Mouse (Mus musculus) myocyte (in vitro differentiated cells): ENCODE measurements around the gene A830031A19Rik. TPM values are rescaled to one million over a fixed set of nuclear protein-coding genes. Genes with fewer than 3 reads are reported as not detected.

Experiments used
- H3K27me3 ChIP-seq: one replicate; pipeline ENCODE4 v1.6.1; 2011; ENCODE audit not compliant: control insufficient read depth, insufficient read depth, insufficient read length
- H3K36me3 ChIP-seq: one replicate; pipeline ENCODE4 v1.6.1; 2011; ENCODE audit not compliant: control insufficient read depth, insufficient read depth
- H3K4me2 ChIP-seq: one replicate; pipeline ENCODE4 v1.6.1; 2011; ENCODE audit warnings: low read depth, control low read depth
- H3K4me3 ChIP-seq: one replicate; pipeline ENCODE4 v1.5.1; 2011; ENCODE audit warnings: mild to moderate bottlenecking, control low read depth, moderate library complexity
- H3K79me2 ChIP-seq: one replicate; pipeline ENCODE4 v1.6.1; 2011; ENCODE audit not compliant: control insufficient read depth, insufficient read depth
- H3ac ChIP-seq: one replicate; pipeline ENCODE4 v1.6.1; 2011; ENCODE audit not compliant: control insufficient read depth, insufficient read length
- CEBPB ChIP-seq: IDR thresholded peaks from 2 replicates; pipeline ENCODE4 v1.6.1; 2011; ENCODE audit warnings: mild to moderate bottlenecking, moderate library complexity; ENCODE audit not compliant: poor library complexity, insufficient read depth, severe bottlenecking
- E2F4 ChIP-seq: IDR thresholded peaks from one replicate; pipeline ENCODE4 v1.6.1; 2011; ENCODE audit warnings: mild to moderate bottlenecking, control low read depth, moderate library complexity; ENCODE audit not compliant: insufficient read depth
- MAX ChIP-seq: IDR thresholded peaks from one replicate; pipeline ENCODE4 v1.6.1; 2011; ENCODE audit warnings: low read depth, mild to moderate bottlenecking, control low read depth
- MYOD1 ChIP-seq, 3 experiments: IDR thresholded peaks; one replicate each; pipeline ENCODE4 v1.6.1; 2011; ENCODE audit warnings: control low read depth in 2 of 3, low read depth in 2 of 3, mild to moderate bottlenecking in 2 of 3, moderate library complexity in 1 of 3; ENCODE audit not compliant: insufficient read length in 2 of 3, control insufficient read depth in 1 of 3
- MYOG ChIP-seq, 3 experiments: IDR thresholded peaks; one replicate each; pipeline ENCODE4 v1.6.1; 2011; ENCODE audit warnings: control low read depth in 2 of 3, low read depth in 2 of 3, mild to moderate bottlenecking in 2 of 3; ENCODE audit not compliant: insufficient read length in 2 of 3, control insufficient read depth in 1 of 3, insufficient read depth in 1 of 3
- POLR2A ChIP-seq: IDR thresholded peaks from one replicate; pipeline ENCODE4 v1.6.1; 2011; ENCODE audit warnings: low read depth, mild to moderate bottlenecking, control low read depth, moderate library complexity; ENCODE audit not compliant: insufficient read length
- POLR2AphosphoS2 ChIP-seq: IDR thresholded peaks from one replicate; pipeline ENCODE4 v1.6.1; 2011; ENCODE audit warnings: low read depth, control low read depth; ENCODE audit not compliant: insufficient read length
- REST ChIP-seq: IDR thresholded peaks from one replicate; pipeline ENCODE4 v1.6.1; 2011; ENCODE audit warnings: mild to moderate bottlenecking, control low read depth, moderate library complexity; ENCODE audit not compliant: insufficient read depth, insufficient read length
- SRF ChIP-seq: IDR thresholded peaks from one replicate; pipeline ENCODE4 v1.6.1; 2011; ENCODE audit warnings: low read depth; ENCODE audit not compliant: control insufficient read depth, insufficient read length
- TCF12 ChIP-seq: IDR thresholded peaks from one replicate; pipeline ENCODE4 v1.6.1; 2011; ENCODE audit warnings: mild to moderate bottlenecking, control low read depth; ENCODE audit not compliant: poor library complexity, insufficient read depth, severe bottlenecking
- TCF3 ChIP-seq: IDR thresholded peaks from one replicate; pipeline ENCODE4 v1.6.1; 2011; ENCODE audit warnings: low read depth, control low read depth; ENCODE audit not compliant: insufficient read length
- USF1 ChIP-seq: IDR thresholded peaks from one replicate; pipeline ENCODE4 v1.6.1; 2011; ENCODE audit warnings: low read depth, mild to moderate bottlenecking, control low read depth, moderate library complexity
- polyA plus RNA-seq: library from polyadenylated mRNA; unstranded; fragments of >200 nt; fragmentation: generic; extraction: Trizol; gene quantifications from one replicate; pipeline ENCODE4 v1.2.1, GENCODE M21; 2012; ENCODE audit warnings: missing spikeins

A830031A19Rik gene
- polyA plus RNA-seq, 1 experiment, result not detected

GRCm38 (mm10) chr11:24012301-24012700 lies 62.6 kb downstream of the A830031A19Rik start:
- TF ChIP-seq CEBPB (no peak), REST (no peak), POLR2AphosphoS2 (no peak), MYOG (IDR thresholded peaks at IDR 0.05; ENCODE audit: control insufficient read depth in 1 of 3, insufficient read depth in 1 of 3, insufficient read length in 2 of 3, low read depth in 2 of 3) (no peak), USF1 (no peak)
- Histone ChIP-seq H3K79me2 (no peaks in the 10 kb centered on the region), H3K36me3 (no peaks in the 10 kb centered on the region), H3ac (no peak overlapping the region), H3K27me3 (no peaks in the 10 kb centered on the region), H3K4me3 (no peak overlapping the region), H3K4me2 (no peak overlapping the region)

GRCm38 (mm10) chr11:24008976-24009375 lies 65.9 kb downstream of the A830031A19Rik start:
- TF ChIP-seq USF1, result no peak
- TF ChIP-seq TCF12, result no peak
- TF ChIP-seq E2F4, result no peak
- no peak for TF ChIP-seq POLR2A
- Histone ChIP-seq H3ac (no peak overlapping the region), H3K27me3 (peaks cover 4% of the 10 kb centered on the region), H3K4me3 (no peak overlapping the region), H3K79me2 (no peaks in the 10 kb centered on the region), H3K36me3 (no peaks in the 10 kb centered on the region), H3K4me2 (no peak overlapping the region)

- Histone ChIP-seq H3K4me2 (no peak overlapping the region), H3K79me2 (no peaks in the 10 kb centered on the region), H3K4me3 (no peak overlapping the region), H3K27me3 (peaks cover 4% of the 10 kb centered on the region), H3K36me3 (no peaks in the 10 kb centered on the region), H3ac (no peak overlapping the region)
- TF ChIP-seq REST (no peak), POLR2AphosphoS2 (no peak), POLR2A (no peak), SRF (no peak), TCF3 (no peak), TCF12 (no peak), MYOD1 (IDR thresholded peaks at IDR 0.05; ENCODE audit: control insufficient read depth in 1 of 3, insufficient read length in 2 of 3, low read depth in 2 of 3) (no peak), CEBPB (no peak), E2F4 (no peak), MAX (no peak)
These were observed 66.6 kb downstream of the A830031A19Rik start for GRCm38 (mm10) chr11:24008244-24008643.

- no peaks in the 10 kb centered on the region for H3K79me2 ChIP-seq
- H3ac ChIP-seq, result no peak overlapping the region
- no peak overlapping the region for H3K4me2 ChIP-seq
- no peak overlapping the region for H3K4me3 ChIP-seq
- H3K36me3 ChIP-seq, result no peaks in the 10 kb centered on the region
- TF ChIP-seq CEBPB, result no peak
- no peak for TF ChIP-seq TCF3
- TF ChIP-seq USF1, result no peak
- TF ChIP-seq MYOG (IDR thresholded peaks at IDR 0.05; ENCODE audit: control insufficient read depth in 1 of 3, insufficient read depth in 1 of 3, insufficient read length in 2 of 3, low read depth in 2 of 3), result no peak
- no peak for TF ChIP-seq MAX
- TF ChIP-seq MYOD1 (IDR thresholded peaks at IDR 0.05; ENCODE audit: control insufficient read depth in 1 of 3, insufficient read length in 2 of 3, low read depth in 2 of 3), result no peak
- no peak for TF ChIP-seq REST
- TF ChIP-seq POLR2A, result no peak
- no peak for TF ChIP-seq E2F4
- TF ChIP-seq POLR2AphosphoS2, result no peak
- no peak for TF ChIP-seq TCF12
- no peak for TF ChIP-seq SRF
- peaks cover 4% of the 10 kb centered on the region for H3K27me3 ChIP-seq
These were observed 69.3 kb downstream of the A830031A19Rik start for GRCm38 (mm10) chr11:24005445-24006156.

- TF ChIP-seq USF1 (no peak), REST (no peak), TCF12 (no peak), E2F4 (no peak), MAX (no peak), CEBPB (no peak), TCF3 (no peak)
- Histone ChIP-seq H3ac (no peak overlapping the region), H3K27me3 (peaks cover 6% of the 10 kb centered on the region), H3K4me2 (no peak overlapping the region), H3K79me2 (no peaks in the 10 kb centered on the region), H3K4me3 (no peak overlapping the region), H3K36me3 (no peaks in the 10 kb centered on the region)
These were observed 74.2 kb downstream of the A830031A19Rik start for GRCm38 (mm10) chr11:24000675-24001074.

Other genes starting within 250 kb of the A830031A19Rik start
- 3.2 TPM for gene Papolg, start 179.8 kb downstream of the A830031A19Rik start, polyA plus RNA-seq
- not detected for gene Bcl11a, start 3.0 kb upstream of the A830031A19Rik start, polyA plus RNA-seq